In genomic region chr10:62410943-62411342, GRCm38 (mm10) we compare ENCODE assay signal across 8 mouse cellular contexts. TPM values are rescaled to one million over a fixed set of nuclear protein-coding genes. Genes with fewer than 3 reads are reported as not detected.
DNase-seq lines count a peak whose midpoint lies in the region; ATAC-seq and TF ChIP-seq lines count a peak whose summit lies in the region.

No protein-coding gene starts in this region.

- no peaks in the 10 kb centered on the region for H3K9me3 ChIP-seq in G1E (replicated peaks)
- H3K9me3 ChIP-seq in heart, embryonic 10.5 days, result no peaks in the 10 kb centered on the region

- WGBS in heart, embryonic 10.5 days, result 15% methylated on average over 5 of the region's 5 CpGs

- H3K36me3 ChIP-seq in G1E (replicated peaks), result no peaks in the 10 kb centered on the region
- H3K36me3 ChIP-seq in heart, embryonic 10.5 days, result no peaks in the 10 kb centered on the region

- peak; percentile 28 for DNase-seq in G1E (ENCODE audit: low spot score)
- peak; percentile 85 for DNase-seq in heart, embryonic 10.5 days (ENCODE audit: low spot score)
- peak; percentile 50 to 67 for DNase-seq in layer of hippocampus, adult 2 months (ENCODE audit: low spot score in 2 of 2)
- DNase-seq in lung, postnatal 25 days (ENCODE audit: low spot score), result peak; percentile 66
- peak; percentile 87 for DNase-seq in retina, embryonic 14.5 days (ENCODE audit: low spot score)
- DNase-seq in urinary bladder, postnatal 36 days (ENCODE audit: low spot score in 2 of 2), result peak; percentile 53 to 59

- TF ChIP-seq CTCF in G1E (IDR thresholded peaks at IDR 0.05; ENCODE audit: low read depth, low read length), result peak; percentile 56
- TF ChIP-seq CTCF in bone marrow macrophage, adult 2 months (IDR thresholded peaks at IDR 0.05; ENCODE audit: low read depth, low read length), result peak; percentile 67
- TF ChIP-seq CTCF in embryonic fibroblast, embryonic 13.5 days (IDR thresholded peaks at IDR 0.05; ENCODE audit: borderline replicate concordance, insufficient read depth, low read length), result peak; percentile 95
- peak; percentile 92 for TF ChIP-seq CTCF in layer of hippocampus, adult 2 months (conservative IDR thresholded peaks at IDR 0.05)

- TF ChIP-seq POLR2A in bone marrow macrophage, adult 2 months (IDR thresholded peaks at IDR 0.05; ENCODE audit: borderline replicate concordance, low read depth, low read length), result no peak
- no peak for TF ChIP-seq POLR2A in embryonic fibroblast, embryonic 13.5 days (IDR thresholded peaks at IDR 0.05; ENCODE audit: low read depth, low read length)

- ATAC-seq in G1E (ENCODE audit: extremely low read depth, insufficient number of reproducible peaks, low FRiP score, poor library complexity, severe bottlenecking), result no peak

- H3K4me3 ChIP-seq in G1E (ENCODE audit: low read depth, low read length), result no peak overlapping the region
- no peak overlapping the region for H3K4me3 ChIP-seq in bone marrow macrophage, adult 2 months (ENCODE audit: insufficient read depth, low read length)
- no peak overlapping the region for H3K4me3 ChIP-seq in embryonic fibroblast, embryonic 13.5 days (ENCODE audit: insufficient read depth, low read length)
- H3K4me3 ChIP-seq in heart, embryonic 10.5 days, result no peak overlapping the region
- H3K4me3 ChIP-seq in layer of hippocampus, adult 2 months, result peak overlapping the region; percentile 15; the same call in 1 of the 2 replicates

- H3K27me3 ChIP-seq in G1E (ENCODE audit: insufficient read depth, low read length), result peaks cover 25% of the 10 kb centered on the region
- peaks cover 10% of the 10 kb centered on the region for H3K27me3 ChIP-seq in heart, embryonic 10.5 days (ENCODE audit: insufficient read depth, poor library complexity, severe bottlenecking)

- no peak overlapping the region for H3K27ac ChIP-seq in bone marrow macrophage, adult 2 months (ENCODE audit: insufficient read depth, low read depth, low read length)
- H3K27ac ChIP-seq in embryonic fibroblast, embryonic 13.5 days (ENCODE audit: insufficient read depth, low read length), result no peak overlapping the region
- no peak overlapping the region for H3K27ac ChIP-seq in heart, embryonic 10.5 days
- no peak overlapping the region for H3K27ac ChIP-seq in layer of hippocampus, adult 2 months

- H3K4me1 ChIP-seq in G1E (ENCODE audit: insufficient read depth, low read depth, low read length), result peaks cover 39% of the 10 kb centered on the region
- H3K4me1 ChIP-seq in bone marrow macrophage, adult 2 months (ENCODE audit: control insufficient read depth, insufficient read depth, low read length), result no peaks in the 10 kb centered on the region
- peaks cover 6% of the 10 kb centered on the region; the same call in 1 of the 2 replicates for H3K4me1 ChIP-seq in embryonic fibroblast, embryonic 13.5 days (ENCODE audit: control insufficient read depth, insufficient read depth, low read length)
- H3K4me1 ChIP-seq in heart, embryonic 10.5 days, result peaks cover 28% of the 10 kb centered on the region

RNA-seq across cellular contexts. Expression of gene Hkdc1, which starts 11.3 kb away (rescaled TPM):
- total RNA-seq in G1E (2014; fragmentation: Nextera tagmentation), result not detected in 2 replicates
- total RNA-seq in G1E (2017), result 0.05 and 0.06 TPM in 2 replicates
- 0.02 TPM in 1 of 2 replicates, not detected in the other for polyA plus RNA-seq in G1E (2012)
- polyA plus RNA-seq in bone marrow macrophage, adult 2 months (2012; ENCODE audit: insufficient read depth, insufficient read length, missing spikeins), result not detected in 2 replicates
- not detected in 2 replicates for polyA plus RNA-seq in embryonic fibroblast, embryonic 13.5 days (2011; ENCODE audit: insufficient read length, low read depth, missing spikeins)
- polyA plus RNA-seq in heart, embryonic 10.5 days (2016; fragmentation: Nextera tagmentation; extraction: Ambion mirVana), result 2.2 and 4.7 TPM in 2 replicates
- total RNA-seq in layer of hippocampus, adult 2 months (2021), result 1 to 10 TPM; 3.1 to 3.2 TPM

RNA-seq across cellular contexts. Expression of gene Hk1, which starts 31.2 kb away (rescaled TPM):
- total RNA-seq in G1E (2014; fragmentation: Nextera tagmentation), result 116 and 119 TPM in 2 replicates
- total RNA-seq in G1E (2017), result 205 and 245 TPM in 2 replicates
- polyA plus RNA-seq in G1E (2012), result 444 and 447 TPM in 2 replicates
- polyA plus RNA-seq in bone marrow macrophage, adult 2 months (2012; ENCODE audit: insufficient read depth, insufficient read length, missing spikeins), result 37.9 and 45.1 TPM in 2 replicates
- 45.3 and 56.5 TPM in 2 replicates for polyA plus RNA-seq in embryonic fibroblast, embryonic 13.5 days (2011; ENCODE audit: insufficient read length, low read depth, missing spikeins)
- 157 and 286 TPM in 2 replicates for polyA plus RNA-seq in heart, embryonic 10.5 days (2016; fragmentation: Nextera tagmentation; extraction: Ambion mirVana)
- 100 to 1,000 TPM; 292 to 307 TPM for total RNA-seq in layer of hippocampus, adult 2 months (2021)

RNA-seq across cellular contexts. Expression of gene 4930507D05Rik, which starts 38.3 kb away (rescaled TPM):
- 0.39 TPM in 1 of 2 replicates, not detected in the other for total RNA-seq in G1E (2014; fragmentation: Nextera tagmentation)
- total RNA-seq in G1E (2017), result 0.27 and 0.29 TPM in 2 replicates
- 0.07 and 0.19 TPM in 2 replicates for polyA plus RNA-seq in G1E (2012)
- not detected in 2 replicates for polyA plus RNA-seq in bone marrow macrophage, adult 2 months (2012; ENCODE audit: insufficient read depth, insufficient read length, missing spikeins)
- not detected in 2 replicates for polyA plus RNA-seq in embryonic fibroblast, embryonic 13.5 days (2011; ENCODE audit: insufficient read length, low read depth, missing spikeins)
- polyA plus RNA-seq in heart, embryonic 10.5 days (2016; fragmentation: Nextera tagmentation; extraction: Ambion mirVana), result 0.76 and 0.95 TPM in 2 replicates
- 1 to 10 TPM; 1.1 to 1.4 TPM for total RNA-seq in layer of hippocampus, adult 2 months (2021)

RNA-seq across cellular contexts. Expression of gene Supv3l1, which starts 38.6 kb away (rescaled TPM):
- total RNA-seq in G1E (2014; fragmentation: Nextera tagmentation) (24.1 and 34.2 TPM in 2 replicates), G1E (2017) (26.4 and 27.0 TPM in 2 replicates)
- 14.2 and 23.0 TPM in 2 replicates for polyA plus RNA-seq in G1E (2012)
- polyA plus RNA-seq in bone marrow macrophage, adult 2 months (2012; ENCODE audit: insufficient read depth, insufficient read length, missing spikeins), result 9.4 and 14.4 TPM in 2 replicates
- 19.7 and 22.7 TPM in 2 replicates for polyA plus RNA-seq in embryonic fibroblast, embryonic 13.5 days (2011; ENCODE audit: insufficient read length, low read depth, missing spikeins)
- 32.8 and 36.0 TPM in 2 replicates for polyA plus RNA-seq in heart, embryonic 10.5 days (2016; fragmentation: Nextera tagmentation; extraction: Ambion mirVana)
- total RNA-seq in layer of hippocampus, adult 2 months (2021), result 10 to 100 TPM; 24.0 to 26.9 TPM

Comparison
In these comparisons a context has a peak if more than half of its experiments do, and no peak if none do; other contexts are left out.
1. DNase-seq: peak in every context shown above with its lines; median percentile 87 in retina, embryonic 14.5 days; 85 in heart, embryonic 10.5 days; 66 in lung, postnatal 25 days; 58 in layer of hippocampus, adult 2 months; 56 in urinary bladder, postnatal 36 days; 28 in G1E.